Mouse (Mus musculus) limb, embryonic 11.5 days (tissue): Measurements from ENCODE around the gene Rtl10. TPM values are rescaled to one million over a fixed set of nuclear protein-coding genes. Genes with fewer than 3 reads are reported as not detected.

Experiments
- ATAC-seq: fragments of 200-750 bp; cut with Nextera tagmentation; 2 replicates; pipeline ENCODE4 v1.8.0; 2017; ENCODE audit warnings: low read depth; ENCODE audit not compliant: insufficient number of reproducible peaks, low FRiP score, low TSS enrichment
- DNase-seq: peaks from one replicate; pipeline ENCODE4 v3.0.0-alpha.2; 2015; ENCODE audit warnings: low spot score
- H3K27ac ChIP-seq: fragments of 300-500 bp; sonication (generic); replicated peaks from 2 replicates; pipeline ENCODE4 v1.5.1; 2014; ENCODE audit warnings: low read depth, mild to moderate bottlenecking, low read length
- H3K27me3 ChIP-seq: fragments of 300-500 bp; sonication (generic); 2 replicates; pipeline ENCODE4 v1.6.1; 2014; ENCODE audit warnings: mild to moderate bottlenecking, low read length, mixed read lengths; ENCODE audit not compliant: control insufficient read depth, insufficient read depth
- H3K36me3 ChIP-seq: fragments of 300-500 bp; sonication (generic); 2 replicates; pipeline ENCODE4 v1.6.1; 2014; ENCODE audit warnings: mild to moderate bottlenecking, low read length, moderate library complexity, mixed read lengths; ENCODE audit not compliant: control insufficient read depth, insufficient read depth
- H3K4me1 ChIP-seq: fragments of 300-500 bp; sonication (generic); 2 replicates; pipeline ENCODE4 v1.6.1; 2014; ENCODE audit warnings: low read length, mixed read lengths; ENCODE audit not compliant: control insufficient read depth, insufficient read depth
- H3K4me2 ChIP-seq: fragments of 300-500 bp; sonication (generic); 2 replicates; pipeline ENCODE4 v1.6.1; 2014; ENCODE audit warnings: low read depth, mild to moderate bottlenecking, moderate library complexity; ENCODE audit not compliant: severe bottlenecking
- H3K4me3 ChIP-seq: fragments of 300-500 bp; sonication (generic); 2 replicates; pipeline ENCODE4 v1.5.1; 2014; ENCODE audit warnings: low read depth, low read length
- H3K9ac ChIP-seq: fragments of 300-500 bp; sonication (generic); 2 replicates; pipeline ENCODE4 v1.6.1; 2014; ENCODE audit warnings: mild to moderate bottlenecking, low read length
- H3K9me3 ChIP-seq: fragments of 300-500 bp; sonication (generic); 2 replicates; pipeline ENCODE4 v1.6.1; 2016; ENCODE audit warnings: low read length; ENCODE audit not compliant: control insufficient read depth
- WGBS: fragments of 180-500 bp; shearing (Covaris S2); extraction: QIAGEN DNeasy Blood & Tissue Kit; methylation state at CpG from one replicate; pipeline ENCODE4 v1.1.7; 2014; 5-methylcytosine and 5-hydroxymethylcytosine counted together
- polyA plus RNA-seq: library from polyadenylated mRNA; unstranded; fragments of >200 nt; fragmentation: Nextera tagmentation; extraction: Ambion mirVana; gene quantifications from 2 replicates; pipeline ENCODE4 v1.2.1, GENCODE M21; 2014

The Rtl10 gene
- polyA plus RNA-seq, 1 experiment from 2014 or later, result 2.5 TPM

GRCm38 (mm10) chr16:18484794-18485435 is 13.8 kb upstream of the Rtl10 start:
- H3K9ac ChIP-seq, result no peak overlapping the region
- no peak overlapping the region for H3K27ac ChIP-seq
- 77% methylated on average over 5 of the region's 5 CpGs for WGBS

GRCm38 (mm10) chr16:18486126-18486525 is 12.6 kb upstream of the Rtl10 start:
- H3K27me3 ChIP-seq, result no peaks in the 10 kb centered on the region
- no peaks in the 10 kb centered on the region for H3K9me3 ChIP-seq
- H3K36me3 ChIP-seq, result no peaks in the 10 kb centered on the region
- no peak overlapping the region for H3K4me2 ChIP-seq
- 94% methylated on average over 2 of the region's 2 CpGs for WGBS
- ATAC-seq (no peak), DNase-seq (no peak)
- no peak overlapping the region for H3K4me3 ChIP-seq
- H3K4me1 ChIP-seq, result no peaks in the 10 kb centered on the region
- H3K9ac ChIP-seq, result no peak overlapping the region
- no peak overlapping the region for H3K27ac ChIP-seq

More at GRCm38 (mm10) chr16:18484794-18485435, 13.8 kb upstream of the Rtl10 start:
- DNase-seq, result no peak
- no peak for ATAC-seq
- Histone ChIP-seq H3K9me3 (no peaks in the 10 kb centered on the region), H3K4me1 (no peaks in the 10 kb centered on the region), H3K27me3 (no peaks in the 10 kb centered on the region), H3K4me2 (no peak overlapping the region), H3K4me3 (no peak overlapping the region), H3K36me3 (no peaks in the 10 kb centered on the region)

GRCm38 (mm10) chr16:18490281-18490680 is 8.4 kb upstream of the Rtl10 start:
- ATAC-seq, result no peak
- no peaks in the 10 kb centered on the region for H3K9me3 ChIP-seq
- H3K9ac ChIP-seq, result no peak overlapping the region
- no peak overlapping the region for H3K27ac ChIP-seq
- H3K4me3 ChIP-seq, result no peak overlapping the region
- WGBS, result 99% methylated on average over 3 of the region's 3 CpGs
- no peaks in the 10 kb centered on the region for H3K4me1 ChIP-seq
- no peaks in the 10 kb centered on the region for H3K27me3 ChIP-seq
- DNase-seq, result no peak
- H3K4me2 ChIP-seq, result no peak overlapping the region
- no peaks in the 10 kb centered on the region for H3K36me3 ChIP-seq

- no peak overlapping the region for H3K4me3 ChIP-seq
- no peak overlapping the region for H3K27ac ChIP-seq
- no peaks in the 10 kb centered on the region for H3K4me1 ChIP-seq
- H3K9ac ChIP-seq, result no peak overlapping the region
- H3K9me3 ChIP-seq, result no peaks in the 10 kb centered on the region
- H3K36me3 ChIP-seq, result no peaks in the 10 kb centered on the region
- DNase-seq (no peak), ATAC-seq (no peak)
- WGBS, result 50% methylated on average over 1 of the region's 1 CpGs
- no peaks in the 10 kb centered on the region for H3K27me3 ChIP-seq
- H3K4me2 ChIP-seq, result no peak overlapping the region
Observed at GRCm38 (mm10) chr16:18490894-18491293, 7.8 kb upstream of the Rtl10 start.

GRCm38 (mm10) chr16:18497865-18498515 is 711 bp upstream of the Rtl10 start:
- DNase-seq (no peak), ATAC-seq (peak; percentile 19; the same call in 1 of the 2 replicates)
- Histone ChIP-seq H3K9ac (peak overlapping the region; percentile 78), H3K9me3 (no peaks in the 10 kb centered on the region), H3K4me2 (peak overlapping the region; percentile 89), H3K4me3 (peak overlapping the region; percentile 64), H3K36me3 (peaks cover 13% of the 10 kb centered on the region), H3K4me1 (peaks cover 11% of the 10 kb centered on the region), H3K27me3 (no peaks in the 10 kb centered on the region), H3K27ac (peak overlapping the region; percentile 43)
- WGBS, result 4% methylated on average over 6 of the region's 6 CpGs

- Histone ChIP-seq H3K27me3 (no peaks in the 10 kb centered on the region), H3K9me3 (no peaks in the 10 kb centered on the region), H3K4me2 (peak overlapping the region; percentile 89), H3K4me3 (peak overlapping the region; percentile 64), H3K4me1 (peaks cover 11% of the 10 kb centered on the region), H3K27ac (no peak overlapping the region), H3K9ac (peak overlapping the region; percentile 78), H3K36me3 (peaks cover 15% of the 10 kb centered on the region)
- DNase-seq (no peak), ATAC-seq (no peak)
- WGBS, result under 1% methylated on average over 24 of the region's 24 CpGs
Observed at GRCm38 (mm10) chr16:18498996-18499395, 295 bp downstream of the Rtl10 start.

- 95% methylated on average over 6 of the region's 6 CpGs for WGBS
- no peak for ATAC-seq
Observed at GRCm38 (mm10) chr16:18501531-18501930, 2.8 kb downstream of the Rtl10 start.

GRCm38 (mm10) chr16:18503566-18504342 is 5.1 kb downstream of the Rtl10 start:
- peaks cover 7% of the 10 kb centered on the region for H3K4me1 ChIP-seq
- ATAC-seq (no peak), DNase-seq (no peak)
- H3K36me3 ChIP-seq, result peaks cover 15% of the 10 kb centered on the region
- 0 out of 2 replicates have a peak, but pooled peaks cover 2% of the 10 kb centered on the region for H3K9me3 ChIP-seq
- H3K4me2 ChIP-seq, result no peak overlapping the region
- H3K4me3 ChIP-seq, result no peak overlapping the region
- H3K27ac ChIP-seq, result no peak overlapping the region
- WGBS, result 93% methylated on average over 14 of the region's 14 CpGs
- H3K9ac ChIP-seq, result no peak overlapping the region
- no peaks in the 10 kb centered on the region for H3K27me3 ChIP-seq

More at GRCm38 (mm10) chr16:18501531-18501930, 2.8 kb downstream of the Rtl10 start:
- H3K4me2 ChIP-seq, result no peak overlapping the region
- H3K9ac ChIP-seq, result no peak overlapping the region
- peaks cover 15% of the 10 kb centered on the region for H3K36me3 ChIP-seq
- DNase-seq, result no peak
- H3K27me3 ChIP-seq, result no peaks in the 10 kb centered on the region
- peaks cover 11% of the 10 kb centered on the region for H3K4me1 ChIP-seq
- no peak overlapping the region for H3K27ac ChIP-seq
- H3K9me3 ChIP-seq, result no peaks in the 10 kb centered on the region
- no peak overlapping the region for H3K4me3 ChIP-seq
